Comparison of ENCODE assay signal across 19 mouse cellular contexts in genomic region chr4:151316428-151316827, GRCm38 (mm10).
DNase-seq lines count a peak whose midpoint lies in the region; ATAC-seq and TF ChIP-seq lines count a peak whose summit lies in the region.
"Had no signal": no experiment of that assay in that cellular context is flagged by ENCODE, and none has a peak within 500 bp of the region (broad histone marks: within the 10 kb centered on the region; RNA-seq: fewer than 3 reads in every experiment).

No protein-coding gene starts in this region.

- no peak for ATAC-seq in hindbrain, embryonic 15.5 days (ENCODE audit: low FRiP score, low read depth)
- no peak for ATAC-seq in midbrain, postnatal 0 days (ENCODE audit: low FRiP score)
- ATAC-seq in midbrain, embryonic 15.5 days (replicated peaks): no peak
- 0 out of 2 replicates have a peak, but pooled peaks have one; percentile 27 for ATAC-seq in hindbrain, postnatal 0 days
- ATAC-seq: forebrain, embryonic 13.5 days; forebrain, postnatal 0 days had no signal

- H3K36me3 ChIP-seq in hindbrain, embryonic 15.5 days: no peaks in the 10 kb centered on the region
- no peaks in the 10 kb centered on the region for H3K36me3 ChIP-seq in hindbrain, embryonic 10.5 days
- H3K36me3 ChIP-seq in midbrain, postnatal 0 days (ENCODE audit: insufficient read depth, low read length): no peaks in the 10 kb centered on the region
- H3K36me3 ChIP-seq in midbrain, embryonic 15.5 days (replicated peaks): no peaks in the 10 kb centered on the region
- H3K36me3 ChIP-seq in hindbrain, postnatal 0 days (ENCODE audit: insufficient read depth, low read length): no peaks in the 10 kb centered on the region
- H3K36me3 ChIP-seq: embryonic facial prominence, embryonic 10.5 days; heart, embryonic 15.5 days had no signal

- H3K4me2 ChIP-seq in hindbrain, embryonic 15.5 days: no peak overlapping the region
- H3K4me2 ChIP-seq in midbrain, postnatal 0 days (ENCODE audit: low read depth, low read length, poor library complexity, severe bottlenecking): no peak overlapping the region
- H3K4me2 ChIP-seq in midbrain, embryonic 15.5 days: no peak overlapping the region
- H3K4me2 ChIP-seq in hindbrain, postnatal 0 days (ENCODE audit: low read depth, low read length): no peak overlapping the region
- H3K4me2 ChIP-seq: forebrain, embryonic 13.5 days; heart, embryonic 11.5 days; heart, embryonic 15.5 days had no signal

- no peak for TF ChIP-seq CTCF in midbrain, postnatal 0 days (IDR thresholded peaks at IDR 0.05)
- TF ChIP-seq CTCF in hindbrain, postnatal 0 days (IDR thresholded peaks at IDR 0.05; ENCODE audit: low read depth): no peak

- H3K9ac ChIP-seq in hindbrain, embryonic 15.5 days: no peak overlapping the region
- H3K9ac ChIP-seq in midbrain, postnatal 0 days (replicated peaks; ENCODE audit: low read length, poor library complexity, severe bottlenecking): no peak overlapping the region
- no peak overlapping the region for H3K9ac ChIP-seq in midbrain, embryonic 15.5 days
- no peak overlapping the region for H3K9ac ChIP-seq in hindbrain, postnatal 0 days (replicated peaks; ENCODE audit: low read length)
- H3K9ac ChIP-seq: forebrain, embryonic 13.5 days; forebrain, postnatal 0 days; heart, embryonic 15.5 days had no signal

- peak overlapping the region; percentile 39 for H3K27ac ChIP-seq in hindbrain, embryonic 15.5 days (replicated peaks)
- no peak overlapping the region for H3K27ac ChIP-seq in hindbrain, embryonic 10.5 days
- H3K27ac ChIP-seq in midbrain, postnatal 0 days (ENCODE audit: low read depth, low read length): no peak overlapping the region
- no peak overlapping the region; the same call in 1 of the 2 replicates for H3K27ac ChIP-seq in midbrain, embryonic 15.5 days
- no peak overlapping the region for H3K27ac ChIP-seq in hindbrain, postnatal 0 days
- H3K27ac ChIP-seq: embryonic facial prominence, embryonic 10.5 days; forebrain, embryonic 13.5 days; heart, adult 2 months; heart, embryonic 15.5 days had no signal

- no peaks in the 10 kb centered on the region for H3K27me3 ChIP-seq in hindbrain, embryonic 15.5 days
- H3K27me3 ChIP-seq in hindbrain, embryonic 10.5 days (ENCODE audit: insufficient read depth, poor library complexity, severe bottlenecking): no peaks in the 10 kb centered on the region
- H3K27me3 ChIP-seq in midbrain, postnatal 0 days (ENCODE audit: insufficient read depth, low read length): no peaks in the 10 kb centered on the region
- H3K27me3 ChIP-seq in midbrain, embryonic 15.5 days (replicated peaks): no peaks in the 10 kb centered on the region
- H3K27me3 ChIP-seq in hindbrain, postnatal 0 days (ENCODE audit: insufficient read depth, low read length): no peaks in the 10 kb centered on the region
- H3K27me3 ChIP-seq: CH12.LX; forebrain, embryonic 13.5 days had no signal

- WGBS in hindbrain, embryonic 15.5 days: 67% methylated on average over 10 of the region's 10 CpGs
- WGBS in hindbrain, embryonic 10.5 days: 88% methylated on average over 10 of the region's 10 CpGs
- WGBS in midbrain, postnatal 0 days: 71% methylated on average over 10 of the region's 10 CpGs
- WGBS in midbrain, embryonic 15.5 days: 72% methylated on average over 10 of the region's 10 CpGs
- 55% methylated on average over 10 of the region's 10 CpGs for WGBS in hindbrain, postnatal 0 days

- peaks cover 19% of the 10 kb centered on the region; the same call in 1 of the 2 replicates for H3K4me1 ChIP-seq in hindbrain, embryonic 15.5 days (replicated peaks)
- H3K4me1 ChIP-seq in hindbrain, embryonic 10.5 days (replicated peaks): no peaks in the 10 kb centered on the region
- peaks cover 5% of the 10 kb centered on the region for H3K4me1 ChIP-seq in midbrain, postnatal 0 days (ENCODE audit: insufficient read depth, low read length)
- peaks cover 23% of the 10 kb centered on the region for H3K4me1 ChIP-seq in midbrain, embryonic 15.5 days
- H3K4me1 ChIP-seq in hindbrain, postnatal 0 days (ENCODE audit: insufficient read depth, low read length): no peaks in the 10 kb centered on the region
- H3K4me1 ChIP-seq: embryonic facial prominence, embryonic 10.5 days; forebrain, embryonic 13.5 days; heart, embryonic 15.5 days had no signal

- no peaks in the 10 kb centered on the region for H3K9me3 ChIP-seq in hindbrain, embryonic 15.5 days
- no peaks in the 10 kb centered on the region for H3K9me3 ChIP-seq in hindbrain, embryonic 10.5 days
- no peaks in the 10 kb centered on the region for H3K9me3 ChIP-seq in midbrain, postnatal 0 days (ENCODE audit: low read length)
- H3K9me3 ChIP-seq in midbrain, embryonic 15.5 days: no peaks in the 10 kb centered on the region
- H3K9me3 ChIP-seq in hindbrain, postnatal 0 days (ENCODE audit: low read length): no peaks in the 10 kb centered on the region
- H3K9me3 ChIP-seq: embryonic facial prominence, embryonic 10.5 days; forebrain, embryonic 13.5 days; heart, embryonic 15.5 days had no signal

- H3K4me3 ChIP-seq in hindbrain, embryonic 15.5 days: no peak overlapping the region
- no peak overlapping the region for H3K4me3 ChIP-seq in hindbrain, embryonic 10.5 days
- no peak overlapping the region for H3K4me3 ChIP-seq in midbrain, postnatal 0 days (ENCODE audit: low read depth, low read length)
- H3K4me3 ChIP-seq in midbrain, embryonic 15.5 days: no peak overlapping the region
- no peak overlapping the region for H3K4me3 ChIP-seq in hindbrain, postnatal 0 days (ENCODE audit: low read length)
- H3K4me3 ChIP-seq: embryonic facial prominence, embryonic 10.5 days; forebrain, embryonic 13.5 days; heart, adult 2 months; heart, embryonic 15.5 days had no signal

- DNase-seq in cerebellum, postnatal 14 days: peak; percentile 70 to 71
- no peak for DNase-seq in cerebellum, adult 8-10 months
- DNase-seq in hindbrain, embryonic 10.5 days (ENCODE audit: low spot score): no peak
- DNase-seq in midbrain, postnatal 0 days (ENCODE audit: low spot score): peak; percentile 57
- DNase-seq in hindbrain, postnatal 0 days (ENCODE audit: low spot score): peak; percentile 54
- DNase-seq: adrenal gland, adult 2 months; adrenal gland, postnatal 25 days; forebrain, postnatal 0 days; gastrocnemius, postnatal 14 days; heart, adult 2 months; heart, postnatal 14 days; kidney, adult 18-20 months had no signal

Comparison
In these comparisons a context has a peak if more than half of its experiments do, and no peak if none do; other contexts are left out.
1. DNase-seq: peak in cerebellum, postnatal 14 days (2 of 2), midbrain, postnatal 0 days (single experiment) and hindbrain, postnatal 0 days (single experiment); none in cerebellum, adult 8-10 months (single experiment) and hindbrain, embryonic 10.5 days (single experiment).